Mouse (Mus musculus) heart, postnatal 0 days (tissue): ENCODE measurements around the gene Padi3.

Experiments
- CTCF ChIP-seq: IDR thresholded peaks from 2 replicates; pipeline ENCODE4 v1.5.1; 2016; ENCODE audit warnings: antibody characterized with exemption, control low read depth, low read depth
- EP300 ChIP-seq: IDR thresholded peaks from 2 replicates; pipeline ENCODE4 v1.6.1; 2016; ENCODE audit warnings: antibody characterized with exemption, low read depth

DNA sequence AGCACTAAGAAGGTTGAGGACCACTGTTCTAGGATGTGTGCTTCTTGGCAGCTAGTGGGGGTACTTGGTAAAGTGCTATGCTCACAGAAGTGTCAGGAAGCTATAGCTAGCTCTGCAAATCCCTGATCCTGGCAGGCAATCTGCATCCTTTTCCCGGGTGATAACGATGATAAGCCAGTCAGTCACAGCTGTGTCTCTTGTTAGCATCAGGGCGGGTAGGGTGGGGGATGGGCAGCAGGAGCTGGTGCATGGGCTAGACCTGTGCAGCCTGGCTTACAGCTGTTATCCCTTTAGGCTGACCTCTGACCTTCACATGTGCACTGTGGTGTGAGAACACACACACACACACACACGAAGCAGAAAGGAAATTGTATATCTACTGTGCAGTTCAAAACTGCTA lies 67.4 kb downstream of the Padi3 start:
- TF ChIP-seq CTCF: no peak
- no peak for TF ChIP-seq EP300
